Mouse (Mus musculus) telencephalon, adult 2 months (tissue): Measurements from ENCODE around the gene Adamtsl5.
"Not testable (repeated sequence)": the region's sequence is repeated elsewhere in the genome, so short reads cannot be mapped to it uniquely, and the experiment has no call there.

Experiments
- DNase-seq: peaks from one replicate; pipeline ENCODE4 v3.0.0-alpha.2; 2011; ENCODE audit warnings: low read depth, low spot score

The Adamtsl5 gene

DNA sequence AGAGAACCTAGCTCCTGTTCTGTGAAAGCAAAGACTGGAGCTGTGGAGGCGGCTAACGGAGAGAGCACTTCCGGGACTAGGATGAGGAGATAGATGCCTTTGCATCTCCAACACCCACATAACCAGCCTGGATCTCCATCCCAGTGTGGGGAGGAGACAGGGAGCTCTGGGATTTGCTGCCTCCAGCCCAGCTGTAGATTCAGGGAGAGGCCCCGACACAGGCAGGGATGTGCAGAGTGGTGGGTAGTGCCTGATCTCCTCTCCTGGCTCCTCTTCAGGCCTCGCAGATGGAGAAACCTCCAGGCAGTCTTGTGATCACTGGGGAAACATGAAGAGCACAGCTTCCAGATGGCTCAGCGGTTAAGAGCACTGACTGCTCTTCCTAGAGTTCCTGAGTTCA is 24.5 kb upstream of the Adamtsl5 start:
- peak; percentile 67 for DNase-seq

DNA sequence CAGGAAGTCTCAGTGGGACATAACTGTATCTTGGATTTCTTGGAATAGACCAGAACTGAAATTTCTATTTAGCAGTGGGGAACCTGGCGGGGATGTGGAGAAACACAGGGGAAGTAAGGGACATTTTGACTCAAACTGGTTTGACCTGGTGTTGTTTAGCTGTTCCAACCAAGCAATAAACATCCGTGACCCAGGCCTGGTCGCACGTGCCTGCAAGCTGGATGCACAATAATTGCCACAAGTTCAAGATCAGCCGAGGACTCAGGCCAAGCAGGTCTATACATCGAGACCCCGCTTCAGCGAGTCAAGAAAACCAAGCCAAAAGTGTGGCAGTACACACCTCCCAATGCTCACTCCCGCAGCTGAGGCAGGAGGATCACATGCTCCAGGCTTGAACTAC is 23.8 kb upstream of the Adamtsl5 start:
- no peak for DNase-seq

DNA sequence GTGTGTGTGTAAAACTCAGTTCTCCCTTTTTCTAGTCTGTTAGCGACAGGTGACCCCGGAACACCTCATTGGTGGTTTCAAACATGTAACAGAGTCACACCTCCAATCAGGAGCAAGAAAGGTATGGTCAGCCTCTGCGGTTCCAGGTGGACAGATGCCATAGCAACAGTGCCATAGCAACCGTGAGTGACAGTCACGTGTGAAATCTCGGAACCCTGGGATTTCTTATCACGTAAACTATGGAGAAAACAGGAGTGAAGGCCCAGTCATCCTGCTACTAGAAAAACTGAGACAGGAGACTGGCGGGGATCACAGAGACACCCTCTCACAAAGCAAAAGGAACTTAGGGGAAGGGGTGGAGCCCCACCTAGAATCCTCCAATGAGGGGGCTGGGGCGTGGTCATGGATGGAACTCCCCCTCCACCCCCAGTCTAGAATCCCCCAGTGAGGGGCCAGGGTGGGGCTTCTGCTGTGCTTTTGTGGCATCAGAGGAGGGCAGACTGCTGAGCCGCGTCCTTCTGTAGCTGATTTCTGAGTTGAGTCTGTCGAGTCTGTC is 23.3 kb upstream of the Adamtsl5 start:
- peak; percentile 71 for DNase-seq

DNA sequence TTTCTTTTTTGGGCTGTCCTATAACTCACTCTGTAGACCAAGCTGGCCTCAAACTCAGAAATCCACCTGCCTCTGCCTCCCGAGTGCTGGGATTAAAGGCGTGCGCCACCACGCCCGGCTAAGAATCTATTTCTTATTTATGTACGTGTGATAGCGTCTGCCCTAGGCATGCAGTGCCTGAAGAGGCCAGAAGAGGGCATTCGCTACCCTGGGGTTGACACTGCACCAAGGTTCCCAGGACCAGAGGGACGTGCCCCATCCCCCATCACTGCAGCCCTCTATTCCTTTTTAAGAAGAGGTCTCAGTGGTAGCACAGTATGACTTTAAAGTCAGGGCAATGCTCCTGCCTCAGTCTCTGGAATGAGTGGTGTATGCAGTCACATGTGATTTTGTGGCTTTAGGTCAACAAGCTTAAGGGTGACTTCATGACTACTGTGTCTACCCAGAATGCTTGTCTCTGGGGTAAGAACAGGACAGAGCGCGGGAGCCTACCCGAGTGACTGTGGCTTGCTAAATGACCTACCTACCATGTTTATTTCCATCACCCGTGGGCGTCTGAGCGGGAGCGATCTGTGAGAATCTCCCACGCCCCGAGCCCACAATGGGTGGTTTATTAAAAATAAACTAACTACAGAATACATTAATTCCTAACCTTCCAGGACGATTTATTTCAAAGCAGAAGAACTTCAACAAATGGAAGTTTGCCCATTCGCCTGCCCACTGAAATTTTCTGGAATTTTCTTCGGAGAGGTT is 22.0 kb upstream of the Adamtsl5 start:
- peak; percentile 58 for DNase-seq

DNA sequence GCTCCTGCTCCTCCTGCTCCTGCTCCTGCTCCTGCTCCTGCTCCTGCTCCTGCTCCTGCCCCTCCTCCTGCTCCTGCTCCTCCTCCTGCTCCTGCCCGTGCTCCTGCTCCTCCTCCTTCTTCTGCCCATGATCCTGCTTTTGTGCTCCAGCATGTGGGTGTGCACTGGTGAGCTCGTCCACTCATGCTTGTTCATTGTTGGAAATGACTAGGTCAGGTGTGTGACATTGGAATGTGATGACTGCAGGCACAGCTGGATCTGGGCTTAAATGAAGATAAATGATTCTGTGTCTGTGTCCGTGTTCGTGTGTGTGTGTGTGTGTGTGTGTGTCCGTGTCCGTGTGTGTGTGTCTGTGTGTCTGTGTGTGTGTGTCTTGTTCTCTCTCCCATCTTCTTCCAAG is 20.2 kb upstream of the Adamtsl5 start:
- DNase-seq: no peak

DNA sequence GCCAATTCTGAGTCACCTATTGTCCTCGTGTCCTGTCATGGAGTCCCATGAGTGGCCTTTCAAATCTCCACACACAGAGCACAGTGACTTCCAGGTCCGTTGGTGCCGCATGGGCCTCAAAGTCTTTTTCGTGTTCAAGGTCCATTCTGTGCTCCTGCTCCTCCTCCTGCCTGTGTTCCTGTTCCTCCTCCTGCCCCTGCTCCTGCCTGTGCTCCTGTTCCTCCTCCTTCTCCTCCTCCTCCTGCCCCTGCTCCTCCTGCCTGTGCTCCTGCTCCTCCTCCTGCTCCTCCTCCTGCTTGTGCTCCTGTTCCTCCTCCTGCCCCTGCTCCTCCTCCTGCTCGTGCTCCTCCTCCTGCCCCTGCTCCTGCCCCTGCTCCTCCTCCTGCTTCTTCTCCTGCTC is 19.7 kb upstream of the Adamtsl5 start:
- no peak for DNase-seq

DNA sequence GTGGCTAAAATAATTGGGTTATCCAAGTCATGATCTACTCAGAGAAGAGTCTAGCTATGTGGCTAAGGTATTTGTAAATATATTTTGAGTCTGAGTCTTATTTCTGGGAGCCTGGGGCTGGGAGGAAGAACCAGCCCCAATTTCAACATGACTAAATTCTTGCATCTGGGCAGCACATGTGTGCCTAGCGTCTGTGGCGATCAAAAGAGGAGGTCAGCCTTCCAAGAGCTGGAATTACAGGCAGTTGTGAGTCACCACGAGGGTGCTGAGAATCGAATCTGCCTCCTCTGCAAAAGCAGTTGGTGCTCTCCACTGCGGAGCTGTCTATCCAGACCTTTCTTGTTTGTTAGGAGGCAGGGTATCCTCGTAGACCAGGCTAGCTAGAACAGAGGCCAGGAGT is 17.5 kb upstream of the Adamtsl5 start:
- no peak for DNase-seq

DNA sequence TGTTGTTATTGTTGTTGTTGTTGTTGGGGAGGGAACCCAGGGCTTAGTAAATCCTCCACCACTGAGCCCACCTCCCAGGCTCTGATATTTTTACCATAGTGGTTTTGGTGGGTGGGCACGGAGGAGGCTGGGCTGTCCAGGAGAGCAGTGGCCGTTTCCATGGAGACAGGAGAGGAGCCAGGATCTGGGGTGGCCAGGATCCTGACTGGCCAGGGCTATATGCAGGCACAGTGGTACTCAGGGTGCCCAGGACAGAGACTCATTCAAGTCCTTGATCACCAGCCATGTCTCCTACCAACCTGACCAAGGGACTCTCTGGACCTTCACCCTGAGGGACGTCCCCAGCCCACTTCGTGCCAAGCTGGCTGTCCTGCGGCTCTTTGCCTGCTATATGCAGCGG is 15.5 kb upstream of the Adamtsl5 start:
- no peak for DNase-seq

DNA sequence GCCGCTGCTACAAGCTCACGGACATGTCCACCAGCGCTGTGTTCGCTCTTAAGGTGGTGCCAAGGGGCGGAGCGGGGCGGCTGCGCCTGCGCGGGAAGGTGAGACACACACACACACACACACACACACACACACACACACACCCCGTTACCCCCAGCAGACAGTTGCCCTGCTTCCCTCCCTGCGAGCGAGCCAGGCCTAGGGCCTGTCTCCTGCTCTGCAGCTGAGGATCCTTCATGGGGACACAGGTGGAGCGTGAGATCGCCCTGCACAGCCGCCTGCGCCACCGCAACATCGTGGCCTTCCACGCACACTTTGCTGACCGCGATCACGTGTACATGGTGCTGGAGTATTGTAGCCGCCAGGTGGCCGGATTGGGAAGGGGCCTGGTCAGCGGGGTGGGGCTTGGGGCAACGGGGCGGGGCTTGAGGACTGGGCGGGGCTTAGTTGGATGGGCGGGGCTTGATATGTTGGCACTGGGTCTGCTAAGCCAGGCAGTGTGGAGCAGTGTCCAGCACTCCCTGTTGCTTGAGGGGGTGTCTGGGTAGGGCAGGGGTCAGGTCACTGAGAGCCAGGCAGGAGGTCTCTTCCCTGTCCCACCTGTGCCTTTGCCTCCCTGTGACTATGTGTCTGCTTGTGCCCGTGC is 9.9 kb upstream of the Adamtsl5 start:
- DNase-seq: no peak

DNA sequence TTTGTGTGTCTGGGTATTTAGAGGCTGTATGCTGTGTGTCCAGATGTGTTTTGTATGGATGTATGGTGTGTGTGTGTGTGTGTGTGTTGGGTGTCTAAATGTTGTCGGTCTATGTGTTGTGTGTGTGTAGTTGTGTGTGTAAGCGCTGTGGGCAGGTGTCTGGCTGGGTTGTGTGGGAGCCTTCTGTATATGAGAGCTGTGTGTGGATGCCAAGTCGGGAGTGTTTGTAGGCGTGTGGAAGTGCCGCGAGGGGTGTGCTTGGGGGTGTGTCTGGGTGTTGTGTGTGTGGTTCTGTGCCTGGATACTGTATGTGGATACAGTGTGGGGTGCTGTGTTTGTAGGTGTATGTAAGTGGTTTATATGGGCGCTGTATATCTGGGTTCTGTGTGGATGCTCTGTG is 9.1 kb upstream of the Adamtsl5 start:
- peak; percentile 60 for DNase-seq

DNA sequence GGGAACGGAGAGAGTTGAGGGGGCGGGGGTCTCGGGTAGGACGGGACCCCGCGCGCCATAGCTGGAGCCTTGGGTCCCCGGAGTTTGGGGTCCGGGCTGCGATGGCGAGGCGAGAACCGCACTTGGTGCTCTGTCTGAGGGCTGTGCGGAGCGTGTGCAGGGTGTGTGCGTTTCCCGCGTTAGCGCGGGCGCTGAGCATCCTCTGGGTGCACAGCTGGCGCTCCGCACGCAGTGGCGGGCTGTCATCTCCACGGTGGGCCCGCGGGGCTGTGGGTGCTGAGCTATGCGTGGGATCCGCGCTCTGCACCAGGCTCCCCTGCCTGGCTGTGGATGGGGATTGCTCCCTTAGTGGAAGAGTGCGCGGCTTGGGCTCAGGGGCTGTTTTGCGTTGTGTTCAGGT is 8.5 kb upstream of the Adamtsl5 start:
- no peak for DNase-seq

DNA sequence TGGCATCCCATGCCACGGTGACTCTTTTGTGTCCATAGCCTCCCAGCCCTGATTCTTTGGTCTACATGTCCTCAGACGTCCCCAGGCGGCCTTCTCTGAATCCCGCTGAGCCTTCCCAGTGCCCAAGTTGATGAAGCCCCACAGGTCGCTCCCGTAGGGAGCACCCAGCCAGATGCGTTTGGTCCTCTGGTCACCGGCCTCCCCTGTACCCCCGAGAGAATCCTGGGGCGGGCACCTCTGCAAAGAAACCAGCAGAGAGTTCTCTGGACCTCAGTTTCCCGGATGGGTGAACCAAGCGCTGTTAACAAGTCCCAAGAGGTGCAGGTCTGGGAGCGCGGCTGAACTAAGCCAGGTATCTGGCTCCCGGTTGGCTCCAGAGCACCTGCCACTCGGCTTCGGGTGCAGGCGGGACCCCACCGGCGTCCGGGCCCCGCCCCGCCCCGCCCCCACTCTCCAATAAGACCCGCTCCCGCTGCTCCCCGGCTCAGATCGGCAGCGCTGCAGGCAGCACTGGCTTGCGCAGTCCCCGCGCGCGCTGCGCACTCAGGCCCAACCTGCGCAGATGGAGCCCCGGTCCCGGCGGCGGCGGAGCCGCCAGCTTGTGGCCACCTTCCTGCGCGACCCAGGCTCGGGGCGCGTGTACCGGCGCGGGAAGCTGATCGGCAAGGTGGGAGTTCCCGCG is 7.9 kb upstream of the Adamtsl5 start, which contains the start of gene Plk5:
Plk5 (plus strand) TSS at position 459 of the 682 bp plus-strand sequence.
- no peak for DNase-seq

DNA sequence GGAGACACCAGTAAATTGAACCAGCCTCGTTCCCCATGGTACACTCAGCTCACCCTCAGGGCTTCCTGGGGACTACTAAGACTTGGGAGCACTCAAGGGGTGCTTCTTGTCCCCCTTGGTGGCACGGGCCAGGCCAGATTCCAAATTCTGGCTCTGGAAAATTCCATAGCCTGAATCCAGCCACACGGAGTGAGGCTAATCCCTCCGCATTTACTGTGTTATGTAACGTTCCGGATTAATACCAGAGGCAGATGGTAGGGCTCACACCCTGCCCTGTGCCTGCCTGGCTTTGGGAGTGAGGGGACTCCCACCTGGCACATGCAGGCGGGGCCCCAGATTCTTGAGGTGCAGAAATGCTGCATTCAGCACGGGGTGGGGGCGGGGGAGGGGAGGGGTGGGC is 7.2 kb upstream of the Adamtsl5 start:
- no peak for DNase-seq

DNA sequence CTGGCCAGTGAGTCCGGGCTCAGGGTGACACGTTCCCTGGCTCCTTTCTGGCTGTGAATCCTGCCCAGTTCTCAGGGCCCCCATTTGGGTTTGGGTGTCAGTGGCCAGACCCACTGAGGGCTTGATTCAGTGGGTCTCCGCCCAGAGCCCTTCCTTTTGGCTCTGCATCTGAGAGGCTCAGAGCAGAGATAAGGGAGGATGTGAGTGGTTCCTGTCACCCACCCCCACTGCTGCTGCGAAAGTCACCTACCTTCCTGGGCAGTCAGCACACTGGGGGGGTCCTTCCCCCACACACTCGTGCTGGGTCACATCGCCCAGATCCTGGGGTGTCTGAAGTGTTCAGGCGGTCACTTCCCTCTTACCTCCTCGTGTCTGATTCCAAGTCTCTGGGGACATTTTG is 4.5 kb upstream of the Adamtsl5 start:
- DNase-seq: no peak

DNA sequence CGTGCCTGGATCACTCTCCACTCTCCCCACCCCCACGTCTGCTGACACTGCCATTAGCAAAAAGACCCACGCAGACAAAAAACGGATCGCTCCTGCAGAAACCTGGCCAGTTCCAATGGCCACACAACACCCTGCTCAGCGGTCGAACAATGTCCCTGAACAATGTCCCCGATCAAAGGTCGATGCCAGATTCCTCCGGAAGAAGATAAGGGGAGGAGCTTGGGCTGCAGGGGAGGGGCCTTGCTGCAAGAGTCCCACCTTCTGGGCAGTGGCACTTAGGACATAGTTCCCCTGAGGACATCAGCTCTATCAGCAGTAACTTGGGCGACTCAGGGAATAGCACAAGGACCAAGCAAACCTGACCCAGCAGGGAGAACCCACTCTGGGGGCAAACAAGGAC is 3.7 kb upstream of the Adamtsl5 start:
- no peak for DNase-seq

DNA sequence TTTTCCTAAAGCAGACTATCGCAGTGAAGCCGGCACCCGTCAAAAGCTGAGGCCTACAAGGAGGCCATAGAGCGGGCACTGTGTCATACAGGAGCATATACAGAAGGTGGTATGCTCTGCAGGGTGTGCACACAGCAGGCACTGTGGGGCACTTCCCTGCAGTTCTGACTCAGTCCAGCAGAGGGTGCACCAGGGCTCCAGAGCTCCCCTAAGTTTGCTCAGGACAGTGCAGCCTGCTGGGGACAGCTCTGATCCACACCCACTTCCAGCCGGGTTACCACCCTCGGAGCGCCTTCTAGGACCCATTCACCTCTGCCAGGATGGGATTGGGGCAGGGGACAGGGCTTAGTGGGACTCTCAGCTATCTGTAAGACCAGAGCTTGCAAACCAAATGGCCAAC is 2.1 kb upstream of the Adamtsl5 start:
- DNase-seq: no peak

DNA sequence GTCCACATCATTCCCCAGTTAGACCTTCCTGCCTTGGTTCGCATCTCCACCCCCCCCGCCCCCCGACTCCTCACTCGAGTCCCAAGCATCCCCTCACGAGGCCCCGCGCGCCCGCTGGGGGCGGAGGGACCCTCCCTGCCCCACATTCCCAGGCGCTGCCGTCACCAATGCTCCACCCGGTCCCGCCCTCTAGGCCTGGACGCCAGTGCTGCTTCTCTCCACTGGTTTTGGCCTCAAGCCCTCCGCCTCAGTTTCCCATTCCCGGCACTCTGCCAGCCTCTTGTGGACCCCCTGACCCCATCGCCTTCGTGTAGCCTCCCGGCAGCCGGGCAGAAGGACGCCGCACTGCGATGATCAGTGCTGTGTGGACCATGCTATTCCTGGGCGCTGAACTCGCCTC is 769 bp upstream of the Adamtsl5 start:
- no peak for DNase-seq

DNA sequence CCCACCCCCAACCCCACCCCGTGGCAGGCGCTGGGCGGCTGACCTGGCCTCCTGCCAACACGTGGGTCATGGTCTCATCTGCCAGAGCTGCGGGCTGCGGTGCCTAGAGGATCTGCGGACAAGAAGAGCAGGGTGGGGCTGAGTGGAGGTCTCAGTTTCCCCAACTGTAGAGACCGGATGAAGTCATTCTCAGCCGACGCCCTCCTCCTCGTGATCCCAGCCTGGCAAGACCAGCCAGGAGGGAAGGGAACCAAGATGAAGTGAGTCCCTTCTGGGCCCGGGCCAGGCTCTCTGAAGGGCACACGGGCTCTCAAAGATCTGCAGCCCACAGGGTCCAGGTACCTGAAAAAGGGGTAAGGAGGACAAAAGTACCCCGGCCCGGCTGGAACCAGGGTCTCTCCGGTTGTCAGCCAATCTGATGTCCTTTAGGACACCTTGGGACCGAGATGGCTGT is 671 bp downstream of the Adamtsl5 start:
- DNase-seq: no peak

DNA sequence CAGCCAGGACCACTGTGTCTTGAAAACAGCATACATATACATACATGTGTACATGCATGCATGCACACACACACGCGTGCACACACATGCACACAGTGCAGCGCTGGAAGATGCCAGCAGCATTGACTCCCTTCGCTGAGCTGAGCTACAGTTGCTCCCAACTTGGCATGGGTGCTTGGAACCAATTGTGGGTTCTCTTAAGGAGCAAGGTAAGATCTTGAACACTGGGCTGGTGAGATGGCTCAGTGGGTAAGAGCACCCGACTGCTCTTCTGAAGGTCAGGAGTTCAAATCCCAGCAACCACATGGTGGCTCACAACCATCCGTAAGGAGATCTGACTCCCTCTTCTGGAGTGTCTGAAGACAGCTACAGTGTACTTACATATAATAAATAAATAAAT is 2.3 kb downstream of the Adamtsl5 start:
- not testable (repeated sequence) for DNase-seq

DNA sequence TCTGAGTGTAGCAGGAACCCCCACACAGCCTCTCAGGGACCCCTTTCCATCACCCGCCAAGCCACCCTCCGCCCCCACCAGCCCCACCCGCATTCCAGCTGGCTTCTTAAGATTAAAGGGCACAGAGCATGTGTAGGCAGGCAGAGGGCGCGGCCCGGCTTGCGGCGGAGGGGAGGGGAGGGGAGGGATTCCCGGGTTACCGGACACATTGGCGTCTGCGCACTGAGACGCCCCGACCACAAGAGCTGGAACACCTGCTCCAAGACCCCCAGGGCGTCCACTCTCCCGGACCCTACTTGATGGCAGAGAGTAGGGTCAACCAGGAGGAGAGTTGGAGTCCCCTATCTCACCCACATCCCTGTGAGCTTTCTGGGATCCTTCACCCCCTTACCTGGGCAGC is 3.1 kb downstream of the Adamtsl5 start:
- DNase-seq: no peak

DNA sequence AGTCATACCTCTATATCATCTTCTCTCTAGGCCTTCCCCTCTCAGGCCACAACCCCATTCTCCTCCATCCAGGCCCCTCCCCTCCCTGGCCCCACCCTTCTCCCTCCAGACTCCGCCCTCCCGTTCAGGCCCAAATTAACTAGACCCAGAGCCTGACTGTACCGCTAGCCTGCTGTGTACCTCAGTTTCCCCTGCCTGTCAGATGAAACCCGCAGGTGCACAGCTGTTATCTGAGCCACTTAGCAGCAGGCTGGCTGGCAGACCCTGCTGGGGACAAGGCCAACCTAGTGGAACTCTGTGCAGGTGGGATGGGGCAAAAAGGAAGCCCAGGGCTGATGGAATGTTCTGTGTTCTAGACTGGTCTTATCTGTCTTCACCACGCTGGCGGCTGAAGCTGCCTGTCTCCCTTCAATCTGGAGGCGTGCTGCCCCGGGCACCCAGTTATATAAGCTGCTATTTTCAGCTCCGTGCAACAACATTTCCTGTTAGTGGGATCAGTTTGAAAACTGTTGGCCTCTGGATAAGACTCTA is 4.0 kb downstream of the Adamtsl5 start:
- no peak for DNase-seq

DNA sequence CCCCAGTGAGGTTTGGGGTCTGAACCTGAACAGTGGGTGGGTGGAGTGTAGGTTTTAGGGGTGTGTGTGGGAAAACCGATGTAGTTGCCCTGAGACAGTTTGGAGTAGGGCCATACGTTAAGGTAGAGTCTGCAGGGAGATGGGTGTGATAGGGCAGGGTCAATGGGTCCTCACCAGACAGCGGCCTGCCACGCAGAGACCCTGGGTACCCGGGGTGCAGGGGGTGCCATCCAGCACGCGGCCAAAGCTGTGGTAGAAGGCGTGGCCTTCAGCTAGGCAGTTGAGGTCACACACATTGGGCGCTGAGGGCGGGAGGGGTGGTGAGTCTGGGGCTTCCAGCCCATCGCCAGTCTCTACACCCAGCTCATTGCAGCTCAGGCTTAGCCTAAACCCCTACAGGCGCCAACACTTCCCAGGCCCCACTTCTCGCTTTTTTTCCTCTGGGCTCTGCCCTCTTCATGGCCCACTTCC is 4.8 kb downstream of the Adamtsl5 start:
- no peak for DNase-seq
